Mouse (Mus musculus) thymus, adult 2 months (tissue): Measurements from ENCODE around the gene Xlr4c. TPM values are rescaled to one million over a fixed set of nuclear protein-coding genes. Genes with fewer than 3 reads are reported as not detected.
A peak's percentile ranks its signal among the peaks of the same experiment; 100 is the strongest.
"Not testable (repeated sequence)": the region's sequence is repeated elsewhere in the genome, so short reads cannot be mapped to it uniquely, and the experiment has no call there.

Experiments used
- DNase-seq: peaks from one replicate; pipeline ENCODE4 v3.0.0; 2021
- H3K27ac ChIP-seq: fragments of 200-500 bp; 2 replicates; pipeline ENCODE4 v1.5.1; 2012; ENCODE audit warnings: low read length, control low read depth; ENCODE audit not compliant: control insufficient read depth, insufficient read depth
- H3K27me3 ChIP-seq: fragments of 200-500 bp; 2 replicates; pipeline ENCODE4 v1.6.1; 2012; ENCODE audit warnings: mild to moderate bottlenecking, low read length, moderate library complexity, mixed read lengths; ENCODE audit not compliant: control insufficient read depth, insufficient read depth
- H3K36me3 ChIP-seq: fragments of 200-500 bp; 2 replicates; pipeline ENCODE4 v1.6.1; 2012; ENCODE audit warnings: mild to moderate bottlenecking, low read length, moderate library complexity; ENCODE audit not compliant: control insufficient read depth, insufficient read depth
- H3K4me1 ChIP-seq: fragments of 200-500 bp; replicated peaks from 2 replicates; pipeline ENCODE4 v1.6.1; 2012; ENCODE audit warnings: low read length; ENCODE audit not compliant: control insufficient read depth, insufficient read depth
- H3K4me3 ChIP-seq: fragments of 200-500 bp; 2 replicates; pipeline ENCODE4 v1.5.1; 2012; ENCODE audit warnings: mild to moderate bottlenecking, low read length, control low read depth, moderate library complexity; ENCODE audit not compliant: control insufficient read depth, insufficient read depth
- CTCF ChIP-seq: fragments of 200-500 bp; IDR thresholded peaks from 2 replicates; pipeline ENCODE4 v1.5.1; 2012; ENCODE audit warnings: mild to moderate bottlenecking, control low read depth, low read length, moderate library complexity, borderline replicate concordance; ENCODE audit not compliant: control insufficient read depth, poor library complexity, insufficient read depth; ENCODE audit errors: extremely low read depth
- POLR2A ChIP-seq: fragments of 200-500 bp; IDR thresholded peaks from 2 replicates; pipeline ENCODE4 v1.6.1; 2012; ENCODE audit warnings: mild to moderate bottlenecking, low read length, control low read depth, moderate library complexity; ENCODE audit not compliant: control insufficient read depth, poor library complexity, insufficient read depth; ENCODE audit errors: extremely low read depth
- WGBS: fragments of 180-500 bp; shearing (Covaris S2); methylation state at CpG from one replicate; pipeline ENCODE4 v1.1.7; 2018; 5-methylcytosine and 5-hydroxymethylcytosine counted together
- polyA plus RNA-seq: library from polyadenylated mRNA; depleted of rRNA; stranded (reverse); fragments of >200 nt; gene quantifications from 2 replicates; pipeline ENCODE4 v1.2.3, GENCODE M21; 2012; rRNA removed

The Xlr4c gene
- 4.1 and 6.8 TPM in 2 replicates for polyA plus RNA-seq

DNA sequence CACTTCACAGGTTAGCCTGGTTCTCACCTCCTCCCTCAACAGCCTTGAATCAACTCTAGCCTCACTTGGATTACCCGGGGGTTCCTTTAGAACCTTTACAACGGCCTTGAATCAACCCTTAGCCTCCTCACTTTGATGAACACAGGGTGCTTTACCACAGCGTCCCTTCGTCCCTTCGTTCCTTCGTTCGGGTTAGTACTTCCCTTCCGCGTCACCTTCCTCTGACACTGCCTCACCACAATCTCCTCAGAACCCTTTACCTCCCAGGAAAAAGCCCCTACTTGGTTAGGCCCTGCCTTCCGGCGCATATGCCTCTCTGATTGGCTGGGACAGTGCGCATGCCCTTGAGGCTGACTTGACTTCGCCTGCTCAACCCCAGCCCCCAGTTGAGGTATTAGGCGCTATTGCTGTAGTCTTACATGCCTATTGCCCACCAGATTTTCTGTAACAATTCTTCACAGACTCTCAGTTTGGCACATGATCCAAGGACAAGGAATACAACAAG is at the start of gene Xlr4c:
TSS of gene Xlr4c (minus strand) at position 310 of the 505 bp plus-strand sequence.
- 32% methylated on average over 14 of the region's 14 CpGs for WGBS
- not testable (repeated sequence) for H3K27me3 ChIP-seq, H3K36me3 ChIP-seq, H3K4me1 ChIP-seq, H3K4me3 ChIP-seq, H3K27ac ChIP-seq
- DNase-seq = peak; percentile 2

DNA sequence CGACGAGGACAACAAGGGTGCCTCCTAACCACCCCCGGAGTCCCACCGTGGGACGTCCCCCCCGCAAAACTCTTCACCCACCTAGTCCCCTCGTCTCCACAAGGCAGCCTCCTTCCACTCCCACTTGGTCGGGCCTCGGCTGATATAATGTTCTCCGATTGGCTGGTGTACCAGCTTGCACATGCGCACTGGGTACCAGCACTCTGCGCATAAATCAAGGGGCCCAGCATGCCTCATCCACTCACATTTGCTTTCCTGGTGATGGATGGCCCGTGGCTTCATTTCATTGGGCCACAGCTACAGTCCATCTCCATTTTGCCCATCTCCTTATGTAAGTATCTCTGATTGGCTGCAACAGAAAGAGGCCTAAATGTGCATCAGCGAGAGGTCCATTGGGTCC is 22.3 kb upstream of the Xlr4c start, which contains the start of gene Xlr3c:
TSS of gene Xlr3c (minus strand) at position 121 of the 400 bp plus-strand sequence.
- H3K27ac ChIP-seq, DNase-seq, H3K4me1 ChIP-seq, H3K27me3 ChIP-seq, H3K36me3 ChIP-seq, H3K4me3 ChIP-seq: not testable (repeated sequence)
- WGBS = 95% methylated on average over 14 of the region's 14 CpGs

DNA sequence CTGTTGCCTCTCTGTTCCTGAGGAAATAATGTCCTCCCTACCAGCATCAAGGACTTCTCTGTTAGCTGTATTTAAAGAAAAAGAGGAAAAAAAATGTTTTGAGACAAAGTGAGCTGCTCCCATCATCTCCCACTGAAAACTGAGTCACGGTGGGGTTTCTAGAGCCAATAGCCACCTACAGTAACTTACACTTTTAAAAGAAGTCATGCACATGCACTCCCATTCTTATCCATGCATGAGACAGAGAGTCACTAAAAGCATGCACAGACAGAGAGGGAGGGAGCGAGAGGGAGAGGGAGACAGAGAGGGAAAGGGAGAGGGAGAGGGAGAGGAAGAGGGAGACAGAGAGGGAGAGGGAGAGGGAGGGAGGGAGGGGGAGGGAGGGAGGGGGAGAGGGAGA is 19.5 kb upstream of the Xlr4c start:
- not testable (repeated sequence) for H3K4me3 ChIP-seq, H3K27ac ChIP-seq, DNase-seq, H3K27me3 ChIP-seq, H3K36me3 ChIP-seq, H3K4me1 ChIP-seq
- 83% methylated on average over 1 of the region's 2 CpGs for WGBS

DNA sequence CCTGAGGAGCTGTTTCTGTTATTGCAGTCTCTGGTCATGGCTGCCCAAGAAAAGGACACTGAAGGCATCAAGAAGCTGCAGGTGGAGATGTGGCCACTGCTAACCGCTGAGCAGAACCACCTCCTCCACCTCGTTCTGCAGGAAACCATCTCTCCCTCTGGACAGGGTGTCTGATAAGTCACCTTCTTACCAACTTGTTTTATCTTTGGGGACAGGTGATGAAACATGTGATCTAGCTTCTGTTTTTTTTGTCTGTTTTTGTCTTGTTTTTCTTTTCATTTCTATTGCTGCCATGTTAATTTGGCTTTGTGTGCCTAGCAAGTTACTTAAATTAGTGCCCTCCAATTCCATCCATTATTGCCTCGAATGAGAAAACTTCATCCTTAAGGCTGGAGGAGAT is 13.6 kb downstream of the Xlr4c start:
- 21% methylated on average over 3 of the region's 3 CpGs for WGBS
- peak overlapping the region; percentile 95 for H3K4me3 ChIP-seq
- H3K27me3 ChIP-seq = no peaks in the 10 kb centered on the region
- DNase-seq = no peak
- H3K36me3 ChIP-seq = no peaks in the 10 kb centered on the region
- TF ChIP-seq CTCF (no peak), POLR2A (no peak)
- peaks cover 4% of the 10 kb centered on the region for H3K4me1 ChIP-seq
- peak overlapping the region; percentile 33; the same call in 1 of the 2 replicates for H3K27ac ChIP-seq

DNA sequence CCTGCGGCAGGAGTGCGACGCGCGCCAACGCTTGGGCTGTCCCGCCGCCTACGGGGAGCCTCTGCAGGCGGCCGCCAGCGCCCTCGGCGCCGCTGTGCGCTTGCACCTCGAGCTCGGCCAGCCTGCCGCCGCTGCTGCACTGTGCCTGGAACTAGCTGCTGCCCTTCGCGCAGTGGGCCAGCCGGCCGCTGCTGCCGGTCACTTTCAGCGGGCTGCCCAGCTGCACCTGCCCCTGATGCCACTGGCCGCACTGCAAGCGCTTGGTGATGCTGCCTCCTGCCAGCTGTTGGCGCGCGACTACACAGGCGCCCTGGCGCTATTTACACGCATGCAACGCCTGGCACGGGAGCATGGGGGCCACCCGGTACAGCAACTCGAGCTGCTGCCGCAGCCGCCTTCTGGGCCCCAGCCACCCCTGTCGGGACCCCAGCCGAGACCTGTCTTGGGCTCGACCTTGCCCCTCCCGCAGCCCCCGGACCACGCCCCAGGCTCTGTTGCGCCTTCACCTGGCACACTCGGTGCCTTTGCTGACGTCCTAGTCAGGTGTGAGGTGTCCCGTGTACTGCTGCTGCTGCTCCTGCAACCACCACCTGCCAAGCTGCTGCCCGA is 14.2 kb downstream of the Xlr4c start:
- peak overlapping the region; percentile 87 for H3K27ac ChIP-seq
- no peaks in the 10 kb centered on the region for H3K36me3 ChIP-seq
- no peaks in the 10 kb centered on the region for H3K27me3 ChIP-seq
- H3K4me1 ChIP-seq = peaks cover 4% of the 10 kb centered on the region
- peak overlapping the region; percentile 95 for H3K4me3 ChIP-seq
- WGBS = under 1% methylated on average over 41 of the region's 51 CpGs
- DNase-seq = peak; percentile 67
- TF ChIP-seq CTCF (no peak), POLR2A (no peak)

DNA sequence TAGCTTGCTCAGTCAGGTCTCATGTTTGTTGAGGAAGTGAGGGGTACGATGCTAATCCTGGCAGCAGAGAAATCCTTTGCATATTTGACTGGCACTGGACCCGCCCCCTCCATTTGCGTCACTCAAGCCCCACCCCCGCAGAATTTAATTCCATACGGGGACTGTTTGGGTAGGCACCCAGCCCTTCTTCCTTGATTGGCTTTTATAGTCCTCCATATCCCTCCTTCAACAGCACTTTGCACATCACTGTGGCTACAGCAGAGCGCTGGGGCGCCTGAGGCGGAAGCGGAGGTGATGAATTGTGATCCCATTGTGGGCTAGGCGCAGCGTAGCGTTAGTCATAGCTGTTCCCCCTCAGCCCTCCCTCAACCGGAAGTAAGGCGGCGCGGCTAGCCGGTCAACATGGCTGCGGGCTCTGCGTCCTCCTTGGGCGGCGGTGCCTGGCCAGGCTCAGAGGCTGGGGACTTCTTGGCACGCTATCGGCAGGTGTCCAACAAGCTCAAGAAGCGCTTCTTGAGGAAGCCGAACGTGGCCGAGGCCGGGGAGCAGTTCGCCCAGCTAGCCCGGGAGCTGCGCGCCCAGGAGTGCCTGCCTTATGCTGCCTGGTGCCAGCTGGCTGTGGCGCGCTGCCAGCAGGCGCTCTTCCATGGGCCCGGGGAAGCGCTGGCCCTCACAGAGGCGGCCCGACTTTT is 14.9 kb downstream of the Xlr4c start, which contains the start of gene F8a:
TSS of gene F8a (plus strand) at position 378 of the 692 bp plus-strand sequence.
- peak within 1 kb of the TSS; percentile 87 for H3K27ac ChIP-seq
- peaks cover 4% of the 10 kb centered on the region for H3K4me1 ChIP-seq
- H3K36me3 ChIP-seq = no peaks in the 10 kb centered on the region
- peak within 1 kb of the TSS; percentile 95 for H3K4me3 ChIP-seq
- TF ChIP-seq POLR2A = peak; percentile 77; the same call in 1 of the 2 replicates
- no peak for TF ChIP-seq CTCF
- no peaks in the 10 kb centered on the region for H3K27me3 ChIP-seq
- DNase-seq = peak; percentile 75
- 2% methylated on average over 36 of the region's 39 CpGs for WGBS

DNA sequence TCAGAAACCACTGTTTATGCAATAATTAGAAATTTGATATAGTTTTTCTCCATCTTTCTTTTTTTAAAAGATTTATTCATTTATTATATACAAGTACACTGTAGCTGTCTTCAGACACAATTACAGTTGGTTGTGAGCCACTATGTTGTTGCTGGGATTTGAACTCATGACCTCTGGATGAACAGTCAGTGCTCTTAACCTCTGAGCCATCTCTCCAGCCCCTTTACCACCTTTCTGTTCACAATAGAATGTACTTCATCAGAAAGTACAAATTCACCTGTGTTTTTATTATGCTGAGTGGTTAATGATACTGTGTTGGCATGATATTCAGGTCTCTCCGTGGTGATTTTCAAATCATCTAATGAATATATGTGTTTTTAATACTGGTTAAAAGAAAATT is 17.6 kb downstream of the Xlr4c start:
- Histone ChIP-seq H3K27me3 (no peaks in the 10 kb centered on the region), H3K27ac (no peak overlapping the region), H3K36me3 (no peaks in the 10 kb centered on the region), H3K4me1 (peaks cover 4% of the 10 kb centered on the region), H3K4me3 (no peak overlapping the region)
- 84% methylated on average over 1 of the region's 1 CpGs for whole genome bisulfite sequencing
- TF ChIP-seq POLR2A (no peak), CTCF (no peak)
- no peak for DNase-seq

DNA sequence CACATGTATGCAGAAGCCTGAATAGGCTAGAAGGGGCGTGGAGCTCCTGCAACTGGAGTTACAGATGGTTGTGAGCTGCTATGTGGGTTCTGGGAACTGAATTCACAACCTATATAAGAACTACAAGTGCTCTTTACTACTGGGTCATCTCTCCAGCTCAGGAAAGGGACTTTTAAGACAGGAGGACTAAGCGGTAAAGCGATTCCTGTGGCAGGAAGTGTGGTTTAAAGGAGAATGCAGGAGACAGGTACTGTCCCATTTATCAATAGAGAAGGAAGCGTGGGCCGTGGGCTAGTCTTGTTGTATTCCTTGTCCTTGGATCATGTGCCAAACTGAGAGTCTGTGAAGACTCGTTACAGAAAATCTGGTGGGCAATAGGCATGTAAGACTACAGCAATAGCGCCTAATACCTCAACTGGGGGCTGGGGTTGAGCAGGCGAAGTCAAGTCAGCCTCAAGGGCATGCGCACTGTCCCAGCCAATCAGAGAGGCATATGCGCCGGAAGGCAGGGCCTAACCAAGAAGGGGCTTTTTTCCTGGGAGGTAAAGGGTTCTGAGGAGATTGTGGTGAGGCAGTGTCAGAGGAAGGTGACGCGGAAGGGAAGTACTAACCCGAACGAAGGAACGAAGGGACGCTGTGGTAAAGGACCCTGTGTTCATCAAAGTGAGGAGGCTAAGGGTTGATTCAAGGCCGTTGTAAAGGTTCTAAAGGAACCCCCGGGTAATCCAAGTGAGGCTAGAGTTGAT is 28.9 kb downstream of the Xlr4c start, which contains the start of gene Xlr4b:
TSS of gene Xlr4b (plus strand) at position 515 of the 746 bp plus-strand sequence.
- H3K4me3 ChIP-seq = peak within 1 kb of the TSS; percentile 37
- not testable (repeated sequence) for H3K4me1 ChIP-seq, H3K36me3 ChIP-seq, H3K27ac ChIP-seq, H3K27me3 ChIP-seq
- DNase-seq = peak; percentile 36
- WGBS = 4% methylated on average over 15 of the region's 19 CpGs

DNA sequence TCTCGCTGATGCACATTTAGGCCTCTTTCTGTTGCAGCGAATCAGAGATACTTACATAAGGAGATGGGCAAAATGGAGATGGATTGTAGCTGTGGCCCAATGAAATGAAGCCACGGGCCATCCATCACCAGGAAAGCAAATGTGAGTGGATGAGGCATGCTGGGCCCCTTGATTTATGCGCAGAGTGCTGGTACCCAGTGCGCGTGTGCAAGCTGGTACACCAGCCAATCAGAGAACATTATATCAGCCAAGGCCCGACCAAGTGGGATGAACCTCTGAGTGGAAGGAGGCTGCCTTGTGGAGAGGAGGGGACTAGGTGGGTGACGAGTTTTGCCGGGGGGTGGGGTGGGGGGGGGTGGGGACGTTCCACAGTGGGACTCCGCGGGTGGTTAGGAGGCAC is 51.0 kb downstream of the Xlr4c start, which contains the start of gene Xlr3b:
TSS of gene Xlr3b (plus strand) at position 274 of the 400 bp plus-strand sequence.
- DNase-seq = peak; percentile 4
- not testable (repeated sequence) for H3K27me3 ChIP-seq, H3K27ac ChIP-seq, H3K36me3 ChIP-seq, H3K4me1 ChIP-seq, H3K4me3 ChIP-seq
- WGBS = 84% methylated on average over 12 of the region's 12 CpGs
